Mouse (Mus musculus) lung, adult 18-20 months (tissue): ENCODE data around the gene Bdh2.

Experiments
- DNase-seq, 2 experiments: peaks; one replicate each; pipeline ENCODE4 v3.0.0; 2022; ENCODE audit warnings: mixed read lengths in 2 of 2

Bdh2 gene

GRCm38 (mm10) chr3:135280669-135281415 is at the start of gene Bdh2:
TSS of gene Bdh2 (plus strand) at chr3:135281221.
- peak; percentile 79 to 82 for DNase-seq

GRCm38 (mm10) chr3:135232058-135232457 is 49.0 kb upstream of the Bdh2 start:
- DNase-seq = no peak

- DNase-seq = no peak
These were observed 48.6 kb upstream of the Bdh2 start for GRCm38 (mm10) chr3:135232462-135232861.

DNA sequence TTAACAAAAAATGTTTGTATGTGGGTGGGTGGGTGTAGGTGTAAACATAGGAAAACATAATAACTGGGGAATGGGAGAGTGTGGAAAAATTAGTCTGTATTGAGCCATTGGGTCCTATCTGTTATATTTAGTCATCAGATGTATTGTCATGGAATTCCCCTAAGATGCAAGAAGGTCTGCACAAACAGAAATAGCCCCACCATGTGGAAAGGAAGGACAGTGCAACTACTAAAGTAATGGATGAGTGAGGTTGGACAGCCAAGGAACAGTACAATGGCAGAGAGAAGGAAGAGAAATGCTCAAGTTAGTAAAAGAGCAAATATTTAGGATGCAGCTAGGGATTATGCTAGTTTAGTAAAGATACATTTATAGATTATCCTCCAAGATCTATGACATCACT is 35.3 kb upstream of the Bdh2 start:
- DNase-seq = no peak

DNA sequence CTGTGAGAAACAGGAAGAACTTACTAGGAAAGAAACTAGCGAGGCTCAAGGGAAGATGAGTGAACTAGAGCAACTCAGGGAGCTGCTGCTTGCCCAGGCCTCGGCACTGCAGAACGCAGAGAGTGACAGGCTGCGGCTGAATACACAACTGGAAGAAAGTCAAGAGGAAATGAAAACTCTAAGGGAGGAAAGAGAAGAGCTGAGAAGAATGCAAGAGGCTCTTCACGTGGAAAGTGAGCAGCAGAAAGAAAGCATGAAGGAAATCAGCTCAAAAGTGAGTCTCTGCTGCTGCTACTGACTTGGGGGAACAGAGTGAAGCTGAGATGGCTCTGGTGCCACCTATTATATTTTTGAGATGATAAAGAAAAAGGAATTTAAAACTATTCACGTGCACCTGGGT is 34.2 kb upstream of the Bdh2 start:
- no peak for DNase-seq

DNA sequence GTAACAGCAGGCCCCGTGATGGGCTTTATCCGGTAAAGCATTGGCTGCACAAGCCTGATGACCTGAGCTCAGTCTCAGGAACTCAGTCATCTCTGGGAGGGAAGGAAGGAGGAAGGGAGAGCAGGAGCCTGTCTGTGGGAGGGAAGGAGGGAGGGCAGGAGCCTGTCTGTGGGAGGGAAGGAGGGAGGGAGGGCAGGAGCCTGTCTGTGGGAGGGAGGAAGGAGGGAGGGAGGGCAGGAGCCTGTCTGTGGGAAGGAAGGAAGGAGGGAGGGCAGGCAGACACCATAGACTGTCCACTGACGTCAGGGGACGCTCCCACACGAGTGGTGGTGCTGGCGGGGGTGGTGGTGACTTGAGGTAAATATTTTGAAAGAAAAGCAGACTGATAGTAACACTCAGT is 31.9 kb upstream of the Bdh2 start:
- no peak for DNase-seq

DNA sequence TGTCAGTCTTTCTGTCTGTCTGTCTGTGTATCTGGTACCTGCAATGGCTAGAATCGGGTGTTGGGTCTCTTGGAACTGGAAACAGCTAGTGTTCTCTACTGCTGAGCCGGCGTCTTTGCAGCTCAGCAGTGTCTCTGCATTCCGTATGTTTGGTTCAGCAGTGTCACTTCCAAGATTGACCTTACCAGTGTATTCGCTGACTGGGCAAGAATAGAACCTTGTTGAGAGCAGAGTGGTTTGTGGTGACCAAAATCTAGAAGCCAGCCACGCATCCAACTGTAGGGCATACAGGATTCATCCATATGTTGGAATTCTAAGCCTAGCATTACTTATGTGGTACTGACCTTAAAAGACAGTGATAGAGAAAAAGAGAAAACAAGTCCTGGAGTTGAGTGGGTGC is 29.2 kb upstream of the Bdh2 start:
- DNase-seq = no peak

DNA sequence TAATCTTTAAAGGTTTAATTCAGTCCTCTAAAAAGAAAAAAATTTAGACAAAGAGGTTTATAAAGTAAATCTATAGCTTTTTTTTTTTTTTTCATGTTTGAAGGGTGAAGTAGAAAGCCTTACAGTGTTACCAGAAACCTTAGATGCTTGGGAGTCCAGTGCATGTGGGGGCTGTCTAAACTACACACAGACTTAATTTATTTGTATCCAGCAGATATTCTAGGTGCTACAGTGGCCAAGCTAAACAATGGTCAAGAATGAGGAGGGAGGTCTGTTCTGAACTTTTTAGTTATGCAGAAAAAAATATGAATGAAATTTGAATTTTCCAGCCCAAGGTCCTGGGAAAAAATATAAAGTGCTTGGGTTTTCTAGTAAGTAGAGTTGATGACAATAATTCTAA is 26.2 kb upstream of the Bdh2 start:
- no peak for DNase-seq

- DNase-seq = no peak
These were observed 22.1 kb upstream of the Bdh2 start for GRCm38 (mm10) chr3:135258919-135259318.

GRCm38 (mm10) chr3:135260233-135260632 is 20.8 kb upstream of the Bdh2 start:
- no peak for DNase-seq

- no peak for DNase-seq
These were observed 12.4 kb upstream of the Bdh2 start for GRCm38 (mm10) chr3:135268616-135269015.

GRCm38 (mm10) chr3:135269391-135269990 is 11.5 kb upstream of the Bdh2 start:
- DNase-seq = no peak

DNA sequence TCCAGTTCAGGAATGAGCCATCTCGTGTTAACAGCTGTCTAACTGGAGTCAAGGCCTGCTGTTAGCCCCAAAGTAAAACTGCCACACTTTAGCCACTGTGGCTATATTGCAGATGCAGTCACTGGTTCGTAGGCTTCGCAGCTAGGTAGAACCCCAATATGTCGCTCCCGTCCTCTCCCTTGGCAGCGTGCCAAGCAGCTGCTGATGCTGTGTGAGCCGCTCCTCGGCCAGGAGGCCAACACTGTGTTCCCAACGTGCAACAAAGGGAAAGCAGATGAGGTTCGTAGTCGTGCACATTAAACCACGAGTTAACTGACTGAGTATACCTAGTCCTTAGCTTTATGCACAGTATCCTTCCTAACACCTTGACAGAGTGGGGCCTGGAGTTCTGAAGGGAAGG is 8.4 kb upstream of the Bdh2 start:
- DNase-seq = no peak

- no peak for DNase-seq
These were observed 8.0 kb upstream of the Bdh2 start for GRCm38 (mm10) chr3:135273047-135273446.

DNA sequence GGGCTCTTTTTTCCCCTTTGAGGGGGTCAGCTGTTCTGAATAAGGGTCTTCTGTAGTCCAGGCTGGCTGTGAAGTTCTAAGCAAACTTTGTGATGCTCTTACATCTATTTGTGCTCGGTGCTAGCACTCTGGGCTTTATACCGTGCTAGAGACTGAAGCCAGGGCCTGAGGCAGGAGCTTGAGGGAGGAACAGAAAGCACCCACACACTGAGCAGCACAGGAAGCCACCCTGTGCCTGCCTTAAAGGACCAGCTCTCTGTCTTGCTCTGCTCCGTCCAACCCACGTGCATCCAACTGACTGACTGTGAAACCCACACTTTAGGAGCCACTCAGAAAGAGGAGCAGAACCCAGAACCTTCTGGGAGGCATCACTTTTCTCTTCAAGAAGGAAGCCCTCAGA is 861 bp upstream of the Bdh2 start:
- no peak for DNase-seq

DNA sequence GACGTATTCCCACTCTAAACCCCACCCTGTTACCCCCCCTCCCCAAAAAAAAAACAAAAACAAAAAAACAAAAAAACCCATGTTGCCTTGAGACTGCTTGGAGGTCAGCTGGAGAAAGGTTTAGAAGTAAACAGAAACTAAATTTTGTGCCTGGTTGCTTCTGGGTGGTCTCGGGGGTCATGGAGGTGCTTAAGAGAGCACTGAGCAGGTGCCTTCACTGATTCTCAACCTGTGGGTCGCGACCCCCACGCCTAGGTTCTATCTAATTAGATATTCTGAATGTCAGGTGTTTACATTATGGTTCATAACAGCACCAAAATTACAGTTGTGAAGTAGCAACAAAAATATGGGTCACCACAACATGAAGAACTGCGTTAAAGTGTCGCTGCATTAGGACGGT is 680 bp downstream of the Bdh2 start:
- no peak for DNase-seq

DNA sequence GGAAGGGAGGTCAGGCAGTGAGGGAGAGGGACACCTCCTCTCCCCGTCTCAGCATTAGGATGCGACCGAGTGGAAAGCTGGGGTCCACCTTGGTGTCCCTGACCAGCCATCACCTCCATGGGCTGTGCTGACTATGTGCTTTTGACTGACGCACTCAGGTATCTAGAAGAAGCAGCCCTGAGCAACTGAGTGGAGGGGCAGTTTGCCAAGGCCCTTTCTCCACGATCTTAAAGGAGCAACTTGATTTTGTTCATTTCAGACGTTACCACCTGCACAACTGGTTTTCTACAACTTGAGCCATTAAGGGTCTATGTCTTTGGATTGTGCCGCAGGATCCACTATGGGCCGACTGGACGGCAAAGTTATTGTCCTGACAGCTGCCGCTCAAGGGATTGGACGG is 4.2 kb downstream of the Bdh2 start:
- peak; percentile 18 to 32 for DNase-seq

DNA sequence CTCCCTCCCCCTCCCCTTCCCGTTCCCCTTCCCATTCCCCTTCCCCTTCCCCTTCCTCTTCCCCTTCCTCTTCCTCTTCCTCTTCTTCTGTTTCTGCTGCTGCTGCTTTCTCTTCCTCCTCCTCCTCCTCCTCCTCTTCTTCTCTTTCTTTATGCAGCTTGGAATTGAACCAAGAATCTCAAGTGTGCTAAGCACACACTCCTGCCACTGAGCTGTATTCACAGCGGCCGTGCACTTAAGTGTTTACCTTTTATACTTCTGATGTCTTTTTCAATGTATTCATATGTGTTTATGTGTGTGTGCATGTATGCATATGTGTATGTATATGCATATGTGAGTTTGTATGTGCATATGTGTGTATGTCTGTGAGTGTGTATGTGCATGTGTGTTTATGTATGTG is 4.8 kb downstream of the Bdh2 start:
- DNase-seq = peak in 1 of 2 experiments; percentile 19

DNA sequence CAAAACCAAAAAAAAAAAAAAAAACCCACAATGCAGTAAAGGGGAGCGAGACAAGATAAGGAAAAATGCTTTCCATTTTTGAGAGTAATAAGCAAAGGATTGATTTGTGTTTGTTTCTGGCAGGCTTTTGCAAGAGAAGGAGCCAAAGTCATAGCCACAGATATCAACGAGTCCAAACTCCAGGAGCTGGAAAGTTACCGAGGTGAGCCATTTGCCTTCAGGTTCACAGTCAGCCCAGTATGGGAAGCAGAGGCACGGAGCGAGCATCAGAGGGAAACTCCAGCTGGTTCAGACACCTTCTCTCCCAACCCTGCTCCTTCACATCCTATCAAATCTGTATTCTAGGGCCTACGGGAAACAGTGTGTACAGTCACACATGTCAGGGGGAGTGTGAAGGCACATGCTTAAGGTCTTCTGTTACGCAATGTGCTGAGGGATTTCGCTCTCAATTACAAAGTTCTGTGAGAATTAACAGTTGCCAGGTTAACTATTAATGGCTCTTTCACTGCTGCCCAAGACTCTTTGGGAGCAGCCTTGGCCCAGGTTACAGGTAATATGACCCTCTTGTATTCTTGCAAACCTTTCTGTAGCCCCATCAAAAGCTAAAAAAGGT is 7.2 kb downstream of the Bdh2 start:
- no peak for DNase-seq

DNA sequence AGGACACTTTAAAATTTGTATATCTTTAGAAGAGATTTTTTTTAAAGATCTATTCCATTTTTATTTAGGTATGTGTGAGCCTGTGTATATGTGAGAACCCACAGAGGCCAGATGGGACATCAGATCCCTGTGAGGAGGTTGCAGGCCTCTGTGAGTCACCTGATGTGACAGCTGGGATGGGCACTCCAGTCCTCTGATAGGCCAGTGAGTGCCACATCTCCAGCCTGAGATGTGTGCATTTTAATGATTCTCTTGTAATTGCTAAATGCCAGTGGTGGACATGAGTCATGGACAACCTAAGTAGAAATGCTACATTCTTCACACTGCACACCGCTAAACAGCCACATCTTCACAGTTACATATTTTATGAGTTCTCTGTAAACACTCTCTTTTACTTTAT is 8.1 kb downstream of the Bdh2 start:
- no peak for DNase-seq

GRCm38 (mm10) chr3:135290249-135290894 is 9.4 kb downstream of the Bdh2 start:
- peak; percentile 16 to 38 for DNase-seq

DNA sequence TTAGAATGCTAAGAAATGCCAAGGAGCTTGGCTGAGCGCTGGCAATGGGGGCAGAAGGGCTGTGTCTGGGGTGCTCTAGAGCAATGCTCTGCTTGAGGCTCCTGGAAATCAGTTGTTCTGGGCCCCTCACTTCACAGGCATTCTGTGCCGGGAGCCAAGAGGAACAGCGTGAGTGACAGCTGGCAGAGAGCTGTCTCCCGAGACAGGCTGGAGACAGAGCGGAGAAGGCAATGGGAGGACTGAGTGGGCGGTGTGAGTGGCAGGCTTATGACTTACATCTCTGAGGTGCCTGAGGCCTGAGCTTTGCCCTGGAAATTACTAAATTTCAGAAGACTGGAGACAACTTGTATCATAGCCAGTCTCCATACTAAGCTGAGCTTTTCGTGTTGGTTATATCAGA is 12.7 kb downstream of the Bdh2 start:
- peak in 1 of 2 experiments; percentile 6 for DNase-seq

DNA sequence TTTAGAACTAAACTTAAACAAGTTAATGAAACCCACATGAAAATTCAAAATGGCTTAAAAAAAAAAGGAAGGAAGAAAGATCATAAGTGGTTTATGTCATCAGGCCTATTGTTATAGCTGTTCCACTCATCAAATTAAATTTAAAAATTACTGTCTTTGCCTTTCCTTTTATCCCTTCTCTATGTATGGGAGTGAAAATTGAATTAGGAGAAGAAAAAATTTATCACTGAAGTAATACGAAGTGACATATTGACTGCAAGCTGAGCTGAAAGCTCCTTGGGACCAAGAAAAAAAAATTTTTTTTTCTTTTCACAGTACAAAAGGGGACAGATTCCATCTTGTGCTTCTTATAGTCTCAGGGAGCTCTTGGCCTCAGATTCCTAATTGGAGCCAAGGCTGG is 14.5 kb downstream of the Bdh2 start:
- no peak for DNase-seq

DNA sequence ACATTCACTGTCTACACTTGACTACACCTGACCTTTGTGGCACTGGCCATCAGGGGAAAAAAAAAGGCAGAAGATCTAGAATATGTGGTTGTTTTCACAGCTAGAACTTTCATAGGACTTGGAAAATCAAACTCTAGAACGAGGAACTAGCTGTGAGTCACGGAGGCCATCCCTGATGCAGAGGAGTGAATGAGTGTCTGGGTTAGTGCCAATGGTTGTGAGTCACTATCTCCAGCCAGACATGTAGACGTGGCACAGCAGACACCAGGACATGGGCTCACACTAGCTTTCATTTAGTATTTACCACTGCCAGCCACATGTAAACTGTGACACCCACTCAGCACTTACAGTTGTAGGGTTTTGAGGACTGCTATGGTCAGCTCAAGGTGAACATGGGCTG is 17.5 kb downstream of the Bdh2 start:
- peak in 1 of 2 experiments; percentile 29 for DNase-seq
